Mouse (Mus musculus): ENCODE results near the gene Aamp. TPM values are rescaled to one million over a fixed set of nuclear protein-coding genes. Genes with fewer than 3 reads are reported as not detected.

The Aamp gene
- polyA plus RNA-seq, 1 experiment, result not detected

DNA sequence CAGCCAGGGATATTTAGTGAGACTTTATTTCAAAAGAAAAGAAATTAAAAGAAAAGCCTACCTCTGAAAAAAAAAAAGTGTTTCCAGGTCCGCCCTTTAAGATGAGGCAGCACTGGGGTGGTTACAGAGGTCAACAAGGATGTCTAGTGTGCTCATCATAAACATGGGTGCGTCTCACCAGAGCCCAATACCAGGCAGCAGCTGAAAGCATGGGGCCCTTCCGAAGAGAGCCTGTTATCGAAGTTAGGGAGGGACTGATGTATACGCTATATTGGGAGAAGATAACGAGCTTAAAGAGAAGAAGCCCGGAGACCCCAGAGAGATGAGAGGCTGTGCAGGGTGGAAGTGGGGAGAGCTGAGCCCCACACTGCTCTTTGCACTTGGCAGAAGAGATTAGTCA is 45.4 kb downstream of the Aamp start:
- TF ChIP-seq POLR2A (IDR thresholded peaks at IDR 0.05; ENCODE audit: insufficient read depth, low read depth, low read length) (no peak), CTCF (IDR thresholded peaks at IDR 0.05; ENCODE audit: insufficient read depth, low read depth, low read length) (no peak)
- Histone ChIP-seq H3K27ac (ENCODE audit: insufficient read depth, low read depth, low read length) (no peak overlapping the region), H3K4me3 (ENCODE audit: insufficient read depth, low read depth, low read length) (peak overlapping the region; percentile 14; the same call in 1 of the 2 replicates), H3K4me1 (ENCODE audit: control insufficient read depth, insufficient read depth, low read length) (peaks cover 15% of the 10 kb centered on the region)
- WGBS, result 39% methylated on average over 7 of the region's 7 CpGs

GRCm38 (mm10) chr1:74238136-74238535 is 46.4 kb downstream of the Aamp start:
- Histone ChIP-seq H3K4me3 (ENCODE audit: insufficient read depth, low read depth, low read length) (no peak overlapping the region), H3K27ac (ENCODE audit: insufficient read depth, low read depth, low read length) (no peak overlapping the region), H3K4me1 (ENCODE audit: control insufficient read depth, insufficient read depth, low read length) (peaks cover 12% of the 10 kb centered on the region)
- 26% methylated on average over 1 of the region's 1 CpGs for WGBS
- TF ChIP-seq CTCF (IDR thresholded peaks at IDR 0.05; ENCODE audit: insufficient read depth, low read depth, low read length) (no peak), POLR2A (IDR thresholded peaks at IDR 0.05; ENCODE audit: insufficient read depth, low read depth, low read length) (no peak)

DNA sequence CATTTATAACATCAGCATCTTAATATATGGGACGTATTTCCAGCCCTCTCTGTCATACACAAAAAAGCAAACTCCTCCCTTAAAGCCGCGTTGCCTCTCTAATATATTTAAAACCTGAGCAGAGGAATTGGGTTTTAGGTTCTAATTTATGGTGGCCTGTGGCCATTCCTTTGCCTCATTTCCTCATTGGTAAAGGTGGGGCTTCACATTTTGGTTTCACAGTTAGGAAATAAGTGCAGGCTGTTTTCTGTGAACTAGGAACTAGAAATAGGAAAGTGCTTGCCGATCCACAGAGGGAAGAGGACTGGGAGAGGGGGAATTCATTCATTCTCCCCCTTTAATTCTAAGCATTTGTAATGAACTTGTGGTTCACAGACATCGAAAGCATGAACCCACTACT is 46.9 kb downstream of the Aamp start:
- 4% methylated on average over 5 of the region's 5 CpGs for WGBS
- no peak for TF ChIP-seq POLR2A (IDR thresholded peaks at IDR 0.05; ENCODE audit: insufficient read depth, low read depth, low read length)
- no peak for TF ChIP-seq CTCF (IDR thresholded peaks at IDR 0.05; ENCODE audit: insufficient read depth, low read depth, low read length)
- Histone ChIP-seq H3K4me3 (ENCODE audit: insufficient read depth, low read depth, low read length) (no peak overlapping the region), H3K4me1 (ENCODE audit: control insufficient read depth, insufficient read depth, low read length) (peaks cover 12% of the 10 kb centered on the region), H3K27ac (ENCODE audit: insufficient read depth, low read depth, low read length) (no peak overlapping the region)

GRCm38 (mm10) chr1:74236590-74237317 is 47.8 kb downstream of the Aamp start:
- peak overlapping the region; percentile 84 for H3K4me3 ChIP-seq (ENCODE audit: insufficient read depth, low read depth, low read length)
- H3K4me1 ChIP-seq (ENCODE audit: control insufficient read depth, insufficient read depth, low read length), result peaks cover 12% of the 10 kb centered on the region
- under 1% methylated on average over 57 of the region's 57 CpGs for WGBS
- TF ChIP-seq POLR2A (IDR thresholded peaks at IDR 0.05; ENCODE audit: insufficient read depth, low read depth, low read length), result no peak
- no peak; the same call in 1 of the 2 replicates for TF ChIP-seq CTCF (IDR thresholded peaks at IDR 0.05; ENCODE audit: insufficient read depth, low read depth, low read length)
- peak overlapping the region; percentile 59 for H3K27ac ChIP-seq (ENCODE audit: insufficient read depth, low read depth, low read length)

DNA sequence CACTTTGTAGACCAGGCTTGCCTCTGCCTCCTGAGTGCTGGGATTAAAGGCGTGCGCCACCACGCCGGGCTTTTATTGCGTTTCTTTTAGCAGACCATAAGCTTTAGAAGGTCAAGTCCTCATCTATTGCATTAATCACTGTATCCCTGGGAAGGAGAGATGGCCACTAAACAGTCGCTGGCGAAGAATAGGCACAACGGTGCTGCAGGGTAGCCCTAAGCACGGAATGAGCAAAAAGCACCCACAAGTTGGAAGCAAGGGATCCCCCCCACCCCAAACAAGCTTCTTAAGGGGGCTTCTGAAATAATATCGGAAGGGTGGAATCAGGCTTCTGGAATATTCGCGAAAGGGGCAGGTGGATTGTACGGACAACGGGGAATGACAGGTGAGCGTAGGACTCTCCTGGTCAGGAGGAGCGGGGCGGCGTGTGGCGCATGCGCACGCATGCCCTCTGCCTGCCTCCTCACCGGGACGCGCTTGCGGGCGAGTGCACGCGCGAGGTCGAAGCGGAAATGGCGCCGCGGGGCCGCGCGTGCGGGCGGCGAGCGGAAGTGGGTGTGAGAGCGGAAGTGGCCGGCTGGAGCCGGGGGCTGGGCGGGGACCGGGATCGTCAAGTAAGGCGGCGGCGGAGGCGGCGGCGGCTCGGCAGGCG is 48.5 kb downstream of the Aamp start, which contains the start of gene Arpc2:
Gene Arpc2 (plus strand): TSS at position 147 of the 652 bp plus-strand sequence.
- under 1% methylated on average over 54 of the region's 55 CpGs for WGBS

GRCm38 (mm10) chr1:74230992-74231391 is 53.5 kb downstream of the Aamp start:
- Histone ChIP-seq H3K4me1 (ENCODE audit: control insufficient read depth, insufficient read depth, low read length) (no peaks in the 10 kb centered on the region), H3K27ac (ENCODE audit: insufficient read depth, low read depth, low read length) (no peak overlapping the region), H3K4me3 (ENCODE audit: insufficient read depth, low read depth, low read length) (no peak overlapping the region)
- WGBS, result no CpG with 5 or more reads among the region's 1 CpGs
- TF ChIP-seq CTCF (IDR thresholded peaks at IDR 0.05; ENCODE audit: insufficient read depth, low read depth, low read length), result no peak

More for the DNA sequence above, 48.5 kb downstream of the Aamp start, which contains the start of gene Arpc2:
- peak within 1 kb of the TSS; percentile 59 for H3K27ac ChIP-seq (ENCODE audit: insufficient read depth, low read depth, low read length)
- peak within 1 kb of the TSS; percentile 84 for H3K4me3 ChIP-seq (ENCODE audit: insufficient read depth, low read depth, low read length)
- peak; percentile 98 for TF ChIP-seq POLR2A (IDR thresholded peaks at IDR 0.05; ENCODE audit: insufficient read depth, low read depth, low read length)
- TF ChIP-seq CTCF (IDR thresholded peaks at IDR 0.05; ENCODE audit: insufficient read depth, low read depth, low read length), result no peak
- peaks cover 10% of the 10 kb centered on the region for H3K4me1 ChIP-seq (ENCODE audit: control insufficient read depth, insufficient read depth, low read length)

DNA sequence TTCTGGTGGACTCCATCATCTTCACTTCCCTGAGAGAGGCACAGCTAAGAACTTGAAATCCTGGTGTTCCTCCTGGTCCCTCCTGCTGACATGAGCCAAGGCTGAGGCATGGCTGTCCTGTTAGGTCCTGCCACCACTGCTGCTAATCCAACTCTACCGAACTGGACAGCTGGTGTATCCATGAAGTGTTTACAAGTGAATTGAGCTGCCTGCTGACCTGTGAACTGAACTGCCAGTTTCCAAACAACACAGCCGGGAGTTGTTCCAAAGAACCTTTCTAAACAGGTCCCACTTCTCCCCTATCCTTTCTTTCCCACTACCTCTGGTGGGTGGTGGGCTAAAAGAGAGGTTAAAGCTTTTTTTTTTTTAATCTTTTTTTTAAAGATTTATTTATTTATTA is 54.6 kb downstream of the Aamp start:
- TF ChIP-seq CTCF (IDR thresholded peaks at IDR 0.05; ENCODE audit: insufficient read depth, low read depth, low read length) (no peak), POLR2A (IDR thresholded peaks at IDR 0.05; ENCODE audit: insufficient read depth, low read depth, low read length) (no peak)
- Histone ChIP-seq H3K4me1 (ENCODE audit: control insufficient read depth, insufficient read depth, low read length) (no peaks in the 10 kb centered on the region), H3K4me3 (ENCODE audit: insufficient read depth, low read depth, low read length) (no peak overlapping the region), H3K27ac (ENCODE audit: insufficient read depth, low read depth, low read length) (no peak overlapping the region)
- 64% methylated on average over 2 of the region's 2 CpGs for WGBS

Other genes starting within 250 kb of the Aamp start
- gene Tns1, start 160.3 kb downstream of the Aamp start, polyA plus RNA-seq (2012; ENCODE audit: insufficient read depth, insufficient read length, low replicate concordance, missing spikeins), result not detected in 2 replicates
- not detected in 2 replicates for gene Rufy4, start 159.2 kb downstream of the Aamp start, polyA plus RNA-seq (2012; ENCODE audit: insufficient read depth, insufficient read length, low replicate concordance, missing spikeins)
- gene Cxcr2, start 130.7 kb downstream of the Aamp start, polyA plus RNA-seq (2012; ENCODE audit: insufficient read depth, insufficient read length, low replicate concordance, missing spikeins), result not detected in 2 replicates
- not detected in 2 replicates for gene Cxcr1, start 90.1 kb downstream of the Aamp start, polyA plus RNA-seq (2012; ENCODE audit: insufficient read depth, insufficient read length, low replicate concordance, missing spikeins)
- gene Arpc2, start 48.7 kb downstream of the Aamp start, polyA plus RNA-seq (2012; ENCODE audit: insufficient read depth, insufficient read length, low replicate concordance, missing spikeins), result not detected in 2 replicates
- gene Gpbar1, start 6.2 kb downstream of the Aamp start, polyA plus RNA-seq (2012; ENCODE audit: insufficient read depth, insufficient read length, low replicate concordance, missing spikeins), result not detected in 2 replicates
- gene Pnkd, start 192 bp upstream of the Aamp start, polyA plus RNA-seq (2012; ENCODE audit: insufficient read depth, insufficient read length, low replicate concordance, missing spikeins), result not detected in 2 replicates
- gene Tmbim1, start 20.9 kb upstream of the Aamp start, polyA plus RNA-seq (2012; ENCODE audit: insufficient read depth, insufficient read length, low replicate concordance, missing spikeins), result 36.6 TPM in 1 of 2 replicates, not detected in the other
- gene Catip, start 77.4 kb upstream of the Aamp start, polyA plus RNA-seq (2012; ENCODE audit: insufficient read depth, insufficient read length, low replicate concordance, missing spikeins), result not detected in 2 replicates
- not detected in 2 replicates for gene Slc11a1, start 90.5 kb upstream of the Aamp start, polyA plus RNA-seq (2012; ENCODE audit: insufficient read depth, insufficient read length, low replicate concordance, missing spikeins)
- gene Ctdsp1, start 106.8 kb upstream of the Aamp start, polyA plus RNA-seq (2012; ENCODE audit: insufficient read depth, insufficient read length, low replicate concordance, missing spikeins), result not detected in 2 replicates
- not detected in 2 replicates for gene Vil1, start 124.6 kb upstream of the Aamp start, polyA plus RNA-seq (2012; ENCODE audit: insufficient read depth, insufficient read length, low replicate concordance, missing spikeins)
- not detected in 2 replicates for gene Cnot9, start 221.3 kb upstream of the Aamp start, polyA plus RNA-seq (2012; ENCODE audit: insufficient read depth, insufficient read length, low replicate concordance, missing spikeins)